Mouse (Mus musculus) bone marrow, adult 2 months (tissue): ENCODE results near the gene Egln2. TPM values are rescaled to one million over a fixed set of nuclear protein-coding genes. Genes with fewer than 3 reads are reported as not detected.

Experiments used
- H3K27ac ChIP-seq: fragments of 200-500 bp; 2 replicates; pipeline ENCODE4 v1.5.1; 2012; ENCODE audit warnings: low read depth, mild to moderate bottlenecking, control low read depth, inconsistent platforms, low read length; ENCODE audit not compliant: control insufficient read depth, poor library complexity, insufficient read depth
- H3K4me1 ChIP-seq: fragments of 200-500 bp; 2 replicates; pipeline ENCODE4 v1.6.1; 2011; ENCODE audit warnings: low read length; ENCODE audit not compliant: control insufficient read depth, insufficient read depth
- H3K4me3 ChIP-seq: fragments of 200-500 bp; replicated peaks from 2 replicates; pipeline ENCODE3; 2011; ENCODE audit warnings: mild to moderate bottlenecking, low read depth, low read length, control low read depth; ENCODE audit not compliant: control insufficient read depth
- CTCF ChIP-seq: fragments of 200-500 bp; IDR thresholded peaks from 2 replicates; pipeline ENCODE4 v1.5.1; 2011; ENCODE audit warnings: low read length, control low read depth; ENCODE audit not compliant: control insufficient read depth, insufficient read depth
- POLR2A ChIP-seq: fragments of 200-500 bp; IDR thresholded peaks from 2 replicates; pipeline ENCODE4 v1.6.1; 2011; ENCODE audit warnings: low read depth, mild to moderate bottlenecking, control low read depth, low read length, borderline replicate concordance; ENCODE audit not compliant: control insufficient read depth
- WGBS: fragments of 180-500 bp; shearing (Covaris S2); methylation state at CpG from one replicate; pipeline ENCODE4 v1.1.7; 2018; 5-methylcytosine and 5-hydroxymethylcytosine counted together
- polyA plus RNA-seq: library from polyadenylated mRNA; stranded (reverse); fragments of >200 nt; gene quantifications from 2 replicates; pipeline ENCODE4 v1.2.4, GENCODE M21; 2011; ENCODE audit warnings: low replicate concordance; ENCODE audit not compliant: missing spikeins, insufficient read depth, insufficient read length

The Egln2 gene
- 50.9 and 92.5 TPM in 2 replicates for polyA plus RNA-seq

- 1% methylated on average over 61 of the region's 61 CpGs for WGBS
- Histone ChIP-seq H3K4me1 (peaks cover 6% of the 10 kb centered on the region), H3K4me3 (peak within 1 kb of the TSS; percentile 88), H3K27ac (peak within 1 kb of the TSS; percentile 99)
- TF ChIP-seq CTCF (no peak), POLR2A (0 out of 2 replicates have a peak, but pooled peaks have one; percentile 34)
Observed at GRCm38 (mm10) chr7:27166614-27167474, at the start of gene Egln2. Gene Egln2, minus strand, starts transcription at chr7:27166802.

- WGBS, result 70% methylated on average over 2 of the region's 2 CpGs
Observed at GRCm38 (mm10) chr7:27212626-27213025, 46.0 kb upstream of the Egln2 start.

DNA sequence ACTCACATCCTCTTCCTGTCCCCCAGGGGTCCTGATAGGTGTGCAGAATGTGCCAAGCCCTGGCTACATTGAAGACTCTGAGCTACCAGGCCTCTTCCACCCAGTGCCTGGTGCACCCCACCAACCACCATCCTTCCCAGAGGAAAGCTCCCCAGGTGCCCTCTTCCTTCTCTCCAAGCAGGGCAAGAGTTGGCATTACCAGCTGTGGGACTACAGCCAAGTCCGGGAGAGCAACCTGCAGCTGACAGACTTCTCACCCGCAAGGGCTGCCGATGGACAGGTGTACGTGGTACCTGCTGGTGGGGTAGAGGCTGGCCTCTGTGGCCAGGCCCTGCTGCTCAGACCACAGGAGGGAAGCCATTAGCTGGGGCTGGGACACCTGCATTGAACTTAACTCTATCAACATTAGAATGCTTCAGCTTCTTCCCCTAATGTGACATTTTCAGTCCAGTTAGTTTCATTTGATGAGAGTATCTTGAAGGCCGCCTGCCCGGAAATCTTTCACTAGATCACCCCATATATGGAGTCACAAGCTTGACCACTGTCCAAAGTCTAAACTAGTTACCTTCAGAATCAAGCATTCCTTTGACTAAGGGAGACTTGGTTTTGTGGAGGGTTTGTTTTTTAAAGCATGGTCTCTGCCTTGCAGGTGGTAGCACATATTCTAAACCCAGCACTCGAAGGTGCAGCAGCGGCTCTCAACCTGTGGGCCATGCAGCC, 37.3 kb upstream of the Egln2 start:
- TF ChIP-seq CTCF (no peak), POLR2A (no peak)
- WGBS, result 89% methylated on average over 8 of the region's 8 CpGs
- no peak overlapping the region for H3K4me3 ChIP-seq
- H3K27ac ChIP-seq, result no peak overlapping the region
- H3K4me1 ChIP-seq, result no peaks in the 10 kb centered on the region

More at GRCm38 (mm10) chr7:27212626-27213025, 46.0 kb upstream of the Egln2 start:
- H3K27ac ChIP-seq, result no peak overlapping the region
- H3K4me3 ChIP-seq, result no peak overlapping the region
- TF ChIP-seq CTCF (no peak), POLR2A (no peak)
- H3K4me1 ChIP-seq, result no peaks in the 10 kb centered on the region

DNA sequence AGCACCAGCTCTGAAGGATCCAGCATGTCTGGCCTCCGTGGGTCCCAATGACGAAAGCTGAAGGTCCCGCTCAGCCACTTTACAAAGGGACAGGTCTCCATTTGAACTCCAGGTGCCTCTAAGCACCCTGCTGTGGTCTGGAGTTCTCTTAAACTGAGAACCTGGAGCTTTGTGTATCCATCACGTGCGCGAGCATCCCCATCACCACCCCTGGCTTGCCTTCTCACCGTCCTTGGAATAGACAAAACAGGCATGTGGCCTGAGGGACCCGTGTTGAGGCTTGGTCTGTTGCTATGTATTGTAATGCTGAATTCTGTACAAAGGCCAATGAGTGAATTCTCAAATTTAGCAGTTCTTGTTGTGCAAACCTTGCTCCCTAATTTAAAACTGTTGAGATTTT, 32.2 kb upstream of the Egln2 start:
- TF ChIP-seq CTCF (no peak), POLR2A (no peak)
- 90% methylated on average over 8 of the region's 8 CpGs for WGBS
- no peak overlapping the region for H3K27ac ChIP-seq
- peaks cover 3% of the 10 kb centered on the region; the same call in 1 of the 2 replicates for H3K4me1 ChIP-seq
- H3K4me3 ChIP-seq, result no peak overlapping the region

DNA sequence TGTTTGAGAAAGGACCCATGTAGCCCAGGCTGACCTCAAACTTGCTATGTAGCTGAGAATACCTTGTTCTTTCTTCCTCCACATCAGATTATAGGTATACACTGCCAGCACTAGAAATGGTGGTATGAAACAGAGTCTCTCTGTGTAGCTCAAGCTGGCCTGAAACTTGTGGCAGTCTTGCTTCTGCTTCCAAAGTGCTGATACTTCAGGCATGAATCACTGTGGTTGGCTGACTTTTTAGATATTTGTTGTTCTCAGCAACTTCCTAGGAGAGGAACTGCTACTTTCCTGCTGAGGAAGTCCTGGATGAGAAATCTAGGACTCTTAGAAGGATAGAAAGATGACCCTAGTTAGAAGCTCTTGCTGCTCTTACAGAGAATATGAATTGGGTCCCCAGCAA, 31.8 kb upstream of the Egln2 start:
- TF ChIP-seq POLR2A, result no peak
- no peak for TF ChIP-seq CTCF
- Histone ChIP-seq H3K4me1 (peaks cover 3% of the 10 kb centered on the region; the same call in 1 of the 2 replicates), H3K27ac (no peak overlapping the region), H3K4me3 (no peak overlapping the region)

- H3K27ac ChIP-seq, result no peak overlapping the region
- peaks cover 3% of the 10 kb centered on the region; the same call in 1 of the 2 replicates for H3K4me1 ChIP-seq
- TF ChIP-seq POLR2A (no peak), CTCF (no peak)
- 86% methylated on average over 8 of the region's 8 CpGs for WGBS
- no peak overlapping the region for H3K4me3 ChIP-seq
Observed at GRCm38 (mm10) chr7:27197634-27198033, 31.0 kb upstream of the Egln2 start.

DNA sequence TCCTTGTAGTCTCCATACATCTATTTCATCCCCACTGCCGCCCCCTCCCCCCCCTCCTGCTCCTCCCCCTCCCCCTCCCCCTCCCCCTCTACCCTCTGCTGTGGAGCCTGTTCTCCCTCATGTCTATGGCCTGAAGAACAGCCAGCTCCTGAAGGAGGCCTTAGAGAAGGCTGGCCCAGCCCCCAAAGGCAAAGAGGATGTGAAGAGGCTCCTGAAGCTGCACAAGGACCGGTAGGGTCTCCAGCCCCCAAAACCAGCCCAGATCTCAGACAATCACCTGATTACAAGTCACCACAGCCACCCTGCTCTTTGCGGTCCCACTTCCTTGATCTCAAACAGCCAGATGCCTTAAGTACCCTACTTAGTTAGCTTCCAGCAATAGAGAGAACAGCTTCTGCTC, 30.5 kb upstream of the Egln2 start:
- Histone ChIP-seq H3K4me1 (peaks cover 3% of the 10 kb centered on the region; the same call in 1 of the 2 replicates), H3K4me3 (no peak overlapping the region), H3K27ac (no peak overlapping the region)
- TF ChIP-seq CTCF (no peak), POLR2A (no peak)
- 73% methylated on average over 3 of the region's 3 CpGs for WGBS
